Comparison of ENCODE assay signal across 8 mouse cellular contexts in the genomic region with DNA sequence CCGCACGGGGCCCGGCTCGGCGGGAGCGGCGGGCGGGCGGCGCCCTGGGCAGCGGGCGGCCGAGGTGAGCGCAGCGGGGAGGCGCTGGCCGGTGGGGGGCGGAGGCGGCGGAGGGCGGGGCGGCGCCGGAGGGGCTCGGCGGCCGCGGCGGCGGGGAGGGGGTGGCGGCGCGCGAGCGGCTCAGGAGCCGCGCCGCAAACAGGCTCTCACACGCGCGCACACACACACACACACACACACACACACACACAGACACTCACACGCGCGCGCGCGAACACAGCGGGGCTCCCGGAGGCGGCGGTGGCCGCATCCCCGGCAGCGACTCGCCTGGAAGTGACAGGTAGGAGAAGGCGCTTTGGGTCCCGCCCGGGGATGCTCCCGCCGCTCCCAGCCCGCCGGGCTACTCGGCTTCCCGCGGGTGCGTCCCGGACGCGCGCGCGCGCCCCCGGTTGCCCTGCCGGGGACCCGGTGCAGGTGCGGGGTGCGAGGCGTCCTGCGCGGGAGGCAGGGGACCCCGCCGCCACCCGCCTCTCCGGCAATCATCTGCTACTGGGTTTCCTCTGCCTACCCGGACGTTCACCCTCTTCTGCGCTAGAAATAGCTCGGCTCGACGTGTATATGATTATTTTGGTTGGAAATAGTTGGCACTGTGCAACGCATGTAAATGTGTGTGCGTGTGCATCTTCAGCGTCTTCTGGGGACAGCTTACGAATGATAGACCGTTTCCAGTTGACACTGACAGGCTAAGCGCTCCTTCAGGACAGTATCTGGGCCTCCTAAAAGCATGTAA. TPM values are rescaled to one million over a fixed set of nuclear protein-coding genes. Genes with fewer than 3 reads are reported as not detected.
A peak's percentile ranks its signal among the peaks of the same experiment; 100 is the strongest.
DNase-seq lines count a peak whose midpoint lies in the region; ATAC-seq and TF ChIP-seq lines count a peak whose summit lies in the region.

No protein-coding gene starts in this region.

- H3K9me3 ChIP-seq in erythroblast, embryonic 14.5 days (ENCODE audit: control insufficient read depth, low read length), result no peaks in the 10 kb centered on the region; the same call in 1 of the 2 replicates
- no peaks in the 10 kb centered on the region for H3K9me3 ChIP-seq in embryonic facial prominence, embryonic 11.5 days (replicated peaks; ENCODE audit: control insufficient read depth, low read length)
- H3K9me3 ChIP-seq in midbrain, postnatal 0 days (ENCODE audit: low read length), result no peaks in the 10 kb centered on the region

- no peak for ATAC-seq in erythroblast, adult 5-6 weeks (replicated peaks; ENCODE audit: low FRiP score, poor library complexity, severe bottlenecking)
- peak; percentile 14 for ATAC-seq in embryonic facial prominence, embryonic 11.5 days (replicated peaks; ENCODE audit: insufficient number of reproducible peaks, low FRiP score, low TSS enrichment, low read depth)
- peak; percentile 73 for ATAC-seq in midbrain, postnatal 0 days (ENCODE audit: low FRiP score)

- TF ChIP-seq CTCF in midbrain, postnatal 0 days (IDR thresholded peaks at IDR 0.05), result no peak

- peak overlapping the region; percentile 67 for H3K4me3 ChIP-seq in erythroblast, embryonic 14.5 days (replicated peaks)
- H3K4me3 ChIP-seq in embryonic facial prominence, embryonic 11.5 days (ENCODE audit: low read depth, low read length), result peak overlapping the region; percentile 78
- H3K4me3 ChIP-seq in midbrain, postnatal 0 days (ENCODE audit: low read depth, low read length), result peak overlapping the region; percentile 80

- H3K4me1 ChIP-seq in erythroblast, embryonic 14.5 days (ENCODE audit: control insufficient read depth), result peaks cover 11% of the 10 kb centered on the region
- no peaks in the 10 kb centered on the region for H3K4me1 ChIP-seq in embryonic facial prominence, embryonic 11.5 days (ENCODE audit: control insufficient read depth, insufficient read depth, low read length)
- H3K4me1 ChIP-seq in midbrain, postnatal 0 days (ENCODE audit: insufficient read depth, low read length), result no peaks in the 10 kb centered on the region

- H3K4me2 ChIP-seq in embryonic facial prominence, embryonic 11.5 days (ENCODE audit: low read depth, low read length), result peak overlapping the region; percentile 81
- H3K4me2 ChIP-seq in midbrain, postnatal 0 days (ENCODE audit: low read depth, low read length, poor library complexity, severe bottlenecking), result peak overlapping the region; percentile 76

- no peaks in the 10 kb centered on the region for H3K36me3 ChIP-seq in erythroblast, embryonic 14.5 days (ENCODE audit: control insufficient read depth)
- no peaks in the 10 kb centered on the region for H3K36me3 ChIP-seq in embryonic facial prominence, embryonic 11.5 days (replicated peaks; ENCODE audit: control insufficient read depth, insufficient read depth, low read depth, low read length)
- H3K36me3 ChIP-seq in midbrain, postnatal 0 days (ENCODE audit: insufficient read depth, low read length), result no peaks in the 10 kb centered on the region
- no peaks in the 10 kb centered on the region for H3K36me3 ChIP-seq in splenic B cell, adult 2 months (ENCODE audit: control insufficient read depth, insufficient read depth, low read length, poor library complexity, severe bottlenecking)

- H3K9ac ChIP-seq in embryonic facial prominence, embryonic 11.5 days (replicated peaks; ENCODE audit: low read length), result peak overlapping the region; percentile 95
- peak overlapping the region; percentile 90 for H3K9ac ChIP-seq in midbrain, postnatal 0 days (replicated peaks; ENCODE audit: low read length, poor library complexity, severe bottlenecking)

- H3K27ac ChIP-seq in embryonic facial prominence, embryonic 11.5 days (replicated peaks; ENCODE audit: low read depth, low read length), result peak overlapping the region; percentile 97
- peak overlapping the region; percentile 98 for H3K27ac ChIP-seq in midbrain, postnatal 0 days (ENCODE audit: low read depth, low read length)

- H3K27me3 ChIP-seq in erythroblast, embryonic 14.5 days (ENCODE audit: control insufficient read depth), result peaks cover 27% of the 10 kb centered on the region
- no peaks in the 10 kb centered on the region for H3K27me3 ChIP-seq in embryonic facial prominence, embryonic 11.5 days (ENCODE audit: control insufficient read depth, insufficient read depth, low read length)
- no peaks in the 10 kb centered on the region for H3K27me3 ChIP-seq in midbrain, postnatal 0 days (ENCODE audit: insufficient read depth, low read length)
- no peaks in the 10 kb centered on the region; the same call in 1 of the 2 replicates for H3K27me3 ChIP-seq in splenic B cell, adult 2 months (ENCODE audit: control insufficient read depth, insufficient read depth, low read length, poor library complexity, severe bottlenecking)

- under 1% methylated on average over 39 of the region's 97 CpGs for WGBS in embryonic facial prominence, embryonic 11.5 days
- WGBS in midbrain, postnatal 0 days, result under 1% methylated on average over 31 of the region's 97 CpGs

- peak; percentile 67 for DNase-seq in embryonic facial prominence, embryonic 11.5 days (ENCODE audit: low spot score)
- peak; percentile 38 for DNase-seq in heart, adult 8-10 months (ENCODE audit: low spot score)
- DNase-seq in kidney, adult 18-20 months, result peak; percentile 59
- DNase-seq in liver, result peak; percentile 58
- DNase-seq in midbrain, postnatal 0 days (ENCODE audit: low spot score), result peak; percentile 57
- DNase-seq in splenic B cell, adult 2 months (ENCODE audit: low read depth, low spot score), result peak; percentile 3

RNA-seq across cellular contexts. Expression of gene Plcb4, which starts 0.8 kb away (rescaled TPM):
- not detected in 2 replicates for polyA plus RNA-seq in erythroblast, embryonic 14.5 days (2012)
- total RNA-seq in erythroblast, adult 5-6 weeks (2015; ENCODE audit: low replicate concordance), result 5.9 and 11.7 TPM in 2 replicates
- total RNA-seq in erythroblast, adult 5-6 weeks (2017; ENCODE audit: low replicate concordance), result 1.4 and 3.0 TPM in 2 replicates
- 11.0 and 12.0 TPM in 2 replicates for polyA plus RNA-seq in embryonic facial prominence, embryonic 11.5 days (2014; fragmentation: Nextera tagmentation; extraction: Ambion mirVana)
- total RNA-seq in heart, adult 8-10 months (2022), result 10 to 100 TPM; 45.3 to 62.2 (median 56.4) TPM
- total RNA-seq in midbrain, postnatal 0 days (2014; rRNA removed), result 62.0 and 66.6 TPM in 2 replicates
- 26.1 and 31.4 TPM in 2 replicates for polyA plus RNA-seq in midbrain, postnatal 0 days (2015; fragmentation: Nextera tagmentation; extraction: Ambion mirVana)

Comparison
In these comparisons a context has a peak if more than half of its experiments do, and no peak if none do; other contexts are left out.
1. DNase-seq: peak in every context shown above with its lines; median percentile 67 in embryonic facial prominence, embryonic 11.5 days; 59 in kidney, adult 18-20 months; 58 in liver; 57 in midbrain, postnatal 0 days; 38 in heart, adult 8-10 months; 3 in splenic B cell, adult 2 months.